Mouse (Mus musculus) G1E (cell line): Measurements from ENCODE around the gene Dnajb2. TPM values are rescaled to one million over a fixed set of nuclear protein-coding genes. Genes with fewer than 3 reads are reported as not detected.
A peak's percentile ranks its signal among the peaks of the same experiment; 100 is the strongest.

ENCODE experiments used
- ATAC-seq: 2 replicates; pipeline ENCODE4 v1.8.0; 2016; ENCODE audit warnings: mild to moderate bottlenecking; ENCODE audit not compliant: insufficient number of reproducible peaks, poor library complexity, low FRiP score, severe bottlenecking; ENCODE audit errors: extremely low read depth
- DNase-seq: peaks from one replicate; pipeline ENCODE4 v3.0.0; 2012; ENCODE audit warnings: low spot score
- H3K27me3 ChIP-seq: 2 replicates; pipeline ENCODE4 v1.6.1; 2012; ENCODE audit warnings: mild to moderate bottlenecking, low read length, inconsistent platforms; ENCODE audit not compliant: insufficient read depth
- H3K36me3 ChIP-seq: replicated peaks from 2 replicates; pipeline ENCODE3; 2012; ENCODE audit warnings: mild to moderate bottlenecking, inconsistent platforms
- H3K4me1 ChIP-seq: 2 replicates; pipeline ENCODE4 v1.6.1; 2012; ENCODE audit warnings: low read depth, low read length, inconsistent platforms, mixed read lengths; ENCODE audit not compliant: insufficient read depth
- H3K4me3 ChIP-seq: 2 replicates; pipeline ENCODE4 v1.5.1; 2012; ENCODE audit warnings: low read depth, mild to moderate bottlenecking, inconsistent platforms, low read length, moderate library complexity, mixed read lengths
- H3K9me3 ChIP-seq: replicated peaks from 2 replicates; pipeline ENCODE4 v1.6.1; 2012; ENCODE audit warnings: inconsistent platforms
- CTCF ChIP-seq: IDR thresholded peaks from 2 replicates; pipeline ENCODE4 v1.5.1; 2012; ENCODE audit warnings: low read depth, low read length, inconsistent platforms, mixed read lengths
- GATA1 ChIP-seq: IDR thresholded peaks from 2 replicates; pipeline ENCODE4 v1.6.1; 2012; ENCODE audit warnings: borderline replicate concordance, low read length, inconsistent platforms, mixed read lengths
- GATA2 ChIP-seq: IDR thresholded peaks from 2 replicates; pipeline ENCODE4 v1.6.1; 2012; ENCODE audit warnings: low read depth, low read length, inconsistent platforms, borderline replicate concordance
- POLR2AphosphoS5 ChIP-seq: IDR thresholded peaks from 2 replicates; pipeline ENCODE4 v1.6.1; 2012; ENCODE audit warnings: low read depth, low read length, inconsistent platforms; ENCODE audit not compliant: insufficient replicate concordance
- TAL1 ChIP-seq: conservative IDR thresholded peaks from 2 replicates; pipeline ENCODE4 v1.6.1; 2012; ENCODE audit warnings: low read depth, low read length, inconsistent platforms, mixed read lengths
- polyA plus RNA-seq: library from polyadenylated mRNA; stranded (reverse); fragments of >175 nt; gene quantifications from 2 replicates; pipeline ENCODE4 v1.2.3, GENCODE M21; 2012
- total RNA-seq, 2 experiments: library from RNA; stranded (forward) in 1 of 2; stranded (reverse) in 1 of 2; fragments of 200-1000 nt in 1 of 2; fragments of >200 nt in 1 of 2; fragmentation: Nextera tagmentation in 1 of 2; gene quantifications; 2 replicates each; pipeline ENCODE4 v1.2.3; 2014 to 2017

The Dnajb2 gene
- total RNA-seq (2014; fragmentation: Nextera tagmentation) = 15.4 and 63.3 TPM in 2 replicates
- 13.9 and 15.6 TPM in 2 replicates for total RNA-seq (2017)
- polyA plus RNA-seq = 9.1 and 11.1 TPM in 2 replicates

DNA sequence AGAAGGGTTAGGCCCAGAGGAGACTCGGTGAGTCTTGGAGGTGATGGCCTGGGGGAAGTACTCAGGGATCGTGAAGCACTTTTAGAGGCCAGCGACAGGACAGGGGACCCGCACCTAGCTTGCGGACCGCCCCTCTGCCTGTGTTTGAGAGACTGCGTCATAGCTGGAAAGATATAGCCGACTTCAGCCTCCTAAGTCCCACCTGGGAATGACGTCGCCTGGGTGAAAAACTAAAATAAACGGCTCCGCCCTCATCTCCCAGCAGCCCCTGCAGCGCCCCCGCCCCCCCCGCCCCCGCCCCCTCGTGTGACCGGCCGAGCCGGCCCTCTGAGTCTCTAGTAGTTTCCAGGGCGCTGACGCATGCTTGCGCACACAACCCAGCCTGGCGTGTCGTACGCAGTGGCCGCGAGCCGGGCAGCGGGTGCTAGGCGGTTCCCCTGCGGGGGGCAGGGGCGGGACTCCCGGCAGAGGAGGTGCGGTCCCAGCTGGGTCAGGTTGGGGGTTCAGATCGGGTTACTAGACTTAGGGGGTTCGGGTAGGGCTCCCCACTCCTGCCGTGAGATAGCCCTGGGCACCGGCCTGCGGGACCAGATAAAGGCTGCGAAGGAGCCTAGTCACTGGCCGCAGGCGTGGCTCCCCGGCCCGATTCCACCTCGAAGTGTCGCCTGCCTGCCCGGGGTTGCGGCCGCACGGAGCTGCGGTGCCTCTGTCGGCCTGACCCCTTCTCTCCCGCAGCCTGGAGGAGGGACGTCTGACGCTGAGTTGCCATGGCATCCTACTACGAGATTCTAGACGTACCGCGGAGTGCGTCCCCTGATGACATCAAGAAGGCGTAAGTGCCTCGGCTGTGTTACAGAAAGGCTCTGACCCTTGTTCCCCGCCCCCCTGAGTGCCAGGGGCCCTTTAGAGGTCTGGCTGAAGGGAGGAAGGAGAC is at the start of gene Dnajb2:
Gene Dnajb2, plus strand, starts transcription at position 290 of the 934 bp plus-strand sequence.
- H3K36me3 ChIP-seq = peaks cover 27% of the 10 kb centered on the region
- H3K9me3 ChIP-seq = no peaks in the 10 kb centered on the region
- peaks cover 6% of the 10 kb centered on the region for H3K27me3 ChIP-seq
- H3K4me1 ChIP-seq = peaks cover 48% of the 10 kb centered on the region
- TF ChIP-seq GATA2 = no peak
- no peak for TF ChIP-seq GATA1
- TF ChIP-seq TAL1 = peak; percentile 68; the same call in 1 of the 2 replicates
- no peak for TF ChIP-seq POLR2AphosphoS5
- TF ChIP-seq CTCF = no peak
- DNase-seq (peak; percentile 96), ATAC-seq (peak; percentile 71)
- H3K4me3 ChIP-seq = peak within 1 kb of the TSS; percentile 77

DNA sequence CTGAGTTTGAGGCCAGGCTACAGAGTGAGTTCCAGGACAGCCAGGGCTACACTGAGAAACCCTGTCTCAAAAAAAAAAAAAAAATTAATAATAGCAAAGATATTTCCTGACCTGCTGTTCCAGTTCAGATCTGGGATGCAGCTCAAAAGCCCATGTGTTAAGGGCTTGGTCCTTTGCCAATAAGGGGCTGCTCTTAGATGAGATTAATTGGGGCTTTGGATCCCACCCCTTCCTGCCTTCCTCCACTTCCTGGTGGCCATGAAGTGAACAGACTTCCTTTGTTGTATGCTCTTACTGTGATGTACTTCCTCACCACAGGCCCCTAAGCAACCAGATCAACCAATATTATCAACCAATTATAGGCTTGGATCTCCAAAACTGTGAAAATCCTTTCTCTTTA is 49.1 kb upstream of the Dnajb2 start:
- peaks cover 86% of the 10 kb centered on the region for H3K36me3 ChIP-seq

DNA sequence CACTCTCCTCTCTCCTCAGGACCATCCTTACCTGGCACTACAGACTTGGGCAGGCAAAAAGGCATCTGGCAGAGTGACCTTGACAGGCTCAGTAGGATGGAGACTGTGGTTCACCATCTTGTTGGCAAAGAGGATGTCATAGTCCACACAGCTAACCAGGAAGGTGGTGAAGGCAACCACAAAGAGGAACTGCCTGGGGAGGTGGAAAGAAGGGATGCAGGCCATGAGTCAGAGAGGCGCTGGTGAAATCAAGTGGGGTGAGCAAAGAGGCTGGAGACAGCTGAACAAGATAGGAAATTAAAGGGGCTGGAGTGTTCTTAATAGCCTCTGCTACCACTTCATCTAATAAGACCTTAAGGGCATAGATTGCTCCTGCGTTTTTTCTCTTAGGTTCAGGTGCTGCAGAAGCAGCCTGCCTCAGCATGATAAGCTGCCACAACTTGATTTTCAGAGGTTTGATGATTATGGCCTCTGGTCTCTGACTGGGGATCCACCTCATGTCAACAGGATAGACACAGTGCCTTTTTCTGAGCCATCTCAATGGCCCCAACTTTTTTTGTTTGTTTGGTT is 48.2 kb upstream of the Dnajb2 start:
- DNase-seq (peak; percentile 40), ATAC-seq (no peak)
- no peak for TF ChIP-seq CTCF
- no peak for TF ChIP-seq GATA2
- peak; percentile 18; the same call in 1 of the 2 replicates for TF ChIP-seq TAL1

More for the DNA sequence above, 49.1 kb upstream of the Dnajb2 start:
- Histone ChIP-seq H3K9me3 (peaks cover 3% of the 10 kb centered on the region; the same call in 1 of the 2 replicates), H3K27me3 (no peaks in the 10 kb centered on the region; the same call in 1 of the 2 replicates), H3K4me1 (peaks cover 47% of the 10 kb centered on the region), H3K4me3 (no peak overlapping the region)
- no peak for TF ChIP-seq GATA1
- TF ChIP-seq GATA2 = no peak
- no peak for TF ChIP-seq TAL1
- no peak for TF ChIP-seq POLR2AphosphoS5
- TF ChIP-seq CTCF = no peak
- DNase-seq = no peak
- ATAC-seq = no peak

DNA sequence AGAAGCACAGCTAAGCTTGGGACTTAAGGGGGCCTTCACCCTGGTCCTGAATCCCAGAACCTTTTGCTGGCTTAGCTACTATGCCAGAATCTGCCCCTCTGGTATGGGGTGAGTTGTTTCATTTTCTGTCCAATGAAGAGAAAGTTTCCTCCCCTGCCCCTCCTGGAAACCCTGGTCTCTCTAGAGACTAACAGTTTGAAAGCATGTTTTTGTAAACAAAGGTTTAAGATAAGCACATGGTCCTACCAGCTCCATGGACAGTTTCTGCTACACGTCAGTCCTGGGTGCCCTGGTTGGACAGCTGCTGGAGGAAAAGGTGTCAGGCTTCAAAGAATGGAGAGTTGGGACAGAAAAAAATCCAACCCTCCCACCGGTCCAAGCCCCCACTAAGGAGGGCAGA is 45.6 kb upstream of the Dnajb2 start:
- TF ChIP-seq GATA2 (no peak), POLR2AphosphoS5 (no peak), GATA1 (no peak), CTCF (no peak), TAL1 (no peak)
- Histone ChIP-seq H3K36me3 (peaks cover 72% of the 10 kb centered on the region), H3K9me3 (no peaks in the 10 kb centered on the region), H3K4me1 (peaks cover 52% of the 10 kb centered on the region), H3K4me3 (peak overlapping the region; percentile 80; the same call in 1 of the 2 replicates), H3K27me3 (no peaks in the 10 kb centered on the region)
- no peak for ATAC-seq
- no peak for DNase-seq

More for the DNA sequence above, 48.2 kb upstream of the Dnajb2 start:
- Histone ChIP-seq H3K9me3 (no peaks in the 10 kb centered on the region), H3K27me3 (no peaks in the 10 kb centered on the region; the same call in 1 of the 2 replicates), H3K4me3 (no peak overlapping the region), H3K36me3 (peaks cover 77% of the 10 kb centered on the region), H3K4me1 (peaks cover 50% of the 10 kb centered on the region)

DNA sequence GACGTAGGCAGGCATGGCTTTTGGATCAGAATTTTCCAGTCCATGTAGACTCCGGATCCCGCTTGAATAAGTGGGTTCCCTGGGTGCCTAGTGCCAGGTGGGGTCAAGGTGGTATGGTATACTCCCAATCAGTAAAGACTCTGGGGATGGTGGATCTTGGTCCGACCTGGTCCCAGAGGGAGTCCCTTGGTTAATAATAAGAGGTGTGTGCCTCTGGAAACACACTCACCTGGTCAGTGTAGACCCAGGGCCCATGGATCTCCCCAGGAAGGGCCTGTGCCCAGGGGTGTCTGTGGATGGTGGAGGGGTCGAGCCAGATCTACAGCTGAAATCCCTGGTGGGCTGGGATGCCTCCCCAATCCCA is 45.0 kb upstream of the Dnajb2 start:
- ATAC-seq (no peak), DNase-seq (no peak)
- H3K36me3 ChIP-seq = peaks cover 72% of the 10 kb centered on the region
- H3K4me1 ChIP-seq = peaks cover 47% of the 10 kb centered on the region
- no peaks in the 10 kb centered on the region for H3K27me3 ChIP-seq
- no peak for TF ChIP-seq GATA2
- no peak for TF ChIP-seq TAL1
- no peak for TF ChIP-seq GATA1
- TF ChIP-seq CTCF = no peak
- TF ChIP-seq POLR2AphosphoS5 = no peak
- no peaks in the 10 kb centered on the region for H3K9me3 ChIP-seq
- peak overlapping the region; percentile 80 for H3K4me3 ChIP-seq

DNA sequence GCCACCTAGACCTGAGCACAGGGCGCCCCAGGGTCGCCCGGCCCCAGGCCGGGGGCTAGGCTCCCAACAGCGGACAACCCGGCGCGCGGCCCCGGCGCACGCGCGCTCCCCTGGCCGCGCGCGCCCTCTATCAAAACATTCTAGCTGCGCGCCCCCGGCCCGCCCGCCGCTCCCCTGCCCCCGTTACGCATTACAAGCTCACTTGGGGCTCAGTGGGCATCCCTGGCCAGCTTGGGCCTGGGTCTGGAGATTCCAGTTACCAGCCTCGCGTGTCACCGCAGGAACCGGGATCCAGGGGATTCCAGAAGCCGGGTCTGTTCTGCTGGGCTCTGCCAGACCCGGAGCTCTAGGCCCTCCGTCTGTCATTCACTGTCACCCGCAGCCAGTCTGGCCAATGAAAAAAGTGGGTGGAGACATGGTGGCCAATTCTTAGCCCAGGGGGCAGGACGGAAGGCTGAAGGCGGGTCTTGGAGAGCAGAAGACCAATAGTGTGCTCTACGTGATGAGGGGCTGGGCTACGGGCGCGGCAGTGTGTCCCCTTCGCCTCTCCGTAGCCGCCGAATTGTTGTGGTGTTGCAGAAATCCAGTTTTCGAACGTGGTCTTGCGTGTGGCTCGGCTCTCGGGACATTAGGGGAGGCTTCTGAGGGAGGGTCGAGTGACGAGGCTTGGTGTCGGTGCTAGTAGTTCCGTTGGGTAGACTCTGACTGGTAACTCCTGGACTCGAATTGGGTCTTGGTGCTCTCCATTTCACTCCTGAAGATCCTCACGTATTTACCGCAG is 44.4 kb upstream of the Dnajb2 start, which contains the start of the genes Ankzf1 and Atg9a:
Gene Ankzf1, plus strand, starts transcription at position 530 of the 781 bp plus-strand sequence.
Gene Atg9a, minus strand, starts transcription at position 575 of the 781 bp plus-strand sequence.
- peaks cover 47% of the 10 kb centered on the region for H3K4me1 ChIP-seq
- ATAC-seq = peak; percentile 99

More for the DNA sequence above, 44.4 kb upstream of the Dnajb2 start, which contains the start of the genes Ankzf1 and Atg9a:
- Histone ChIP-seq H3K36me3 (peaks cover 72% of the 10 kb centered on the region), H3K4me3 (peak within 1 kb of the TSS; percentile 80), H3K27me3 (no peaks in the 10 kb centered on the region), H3K9me3 (no peaks in the 10 kb centered on the region)
- DNase-seq = peak; percentile 100
- TF ChIP-seq TAL1 (no peak), POLR2AphosphoS5 (peak; percentile 65; the same call in 1 of the 2 replicates)
